Mouse (Mus musculus): ENCODE data around the gene Gm45711.
"Not testable (repeated sequence)": the region's sequence is repeated elsewhere in the genome, so short reads cannot be mapped to it uniquely, and the experiment has no call there.

The Gm45711 gene

DNA sequence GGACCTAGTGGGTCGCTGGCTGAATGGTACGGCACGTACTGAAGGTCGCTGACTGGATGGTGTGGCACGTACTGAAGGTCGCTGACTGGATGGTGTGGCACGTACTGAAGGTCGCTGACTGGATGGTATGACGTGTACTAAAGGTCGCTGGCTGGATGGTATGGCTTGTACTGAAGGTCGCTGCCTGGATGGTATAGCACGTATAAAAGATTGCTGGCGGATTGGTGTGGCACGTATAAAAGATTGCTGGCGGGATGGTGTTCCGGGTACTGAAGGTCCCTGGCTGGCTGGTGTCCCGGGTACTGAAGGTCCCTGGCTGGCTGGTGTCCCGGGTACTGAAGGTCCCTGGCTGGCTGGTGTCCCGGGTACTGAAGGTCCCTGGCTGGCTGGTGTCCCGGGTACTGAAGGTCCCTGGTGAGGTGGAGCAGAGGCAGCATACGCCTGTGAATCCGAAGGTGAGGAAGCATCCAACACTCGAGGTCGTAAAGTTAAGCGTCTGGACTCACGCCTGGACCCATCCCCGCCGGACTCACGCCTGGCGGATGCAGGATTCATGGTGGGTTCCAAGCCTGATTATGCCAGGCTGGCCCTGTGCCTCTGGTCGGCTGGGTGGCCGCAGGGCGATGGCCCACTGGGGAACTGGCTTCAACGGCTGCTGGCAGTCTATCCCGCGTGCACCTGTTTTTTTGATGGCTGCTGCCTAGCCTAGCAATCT is at the start of gene Gm45711, which contains the start of gene Cmtm1:
Gene Gm45711 (minus strand): TSS at position 641 of the 715 bp plus-strand sequence.
Gene Cmtm1 (minus strand): TSS at position 705 of the 715 bp plus-strand sequence.
- not testable (repeated sequence) for DNase-seq

DNA sequence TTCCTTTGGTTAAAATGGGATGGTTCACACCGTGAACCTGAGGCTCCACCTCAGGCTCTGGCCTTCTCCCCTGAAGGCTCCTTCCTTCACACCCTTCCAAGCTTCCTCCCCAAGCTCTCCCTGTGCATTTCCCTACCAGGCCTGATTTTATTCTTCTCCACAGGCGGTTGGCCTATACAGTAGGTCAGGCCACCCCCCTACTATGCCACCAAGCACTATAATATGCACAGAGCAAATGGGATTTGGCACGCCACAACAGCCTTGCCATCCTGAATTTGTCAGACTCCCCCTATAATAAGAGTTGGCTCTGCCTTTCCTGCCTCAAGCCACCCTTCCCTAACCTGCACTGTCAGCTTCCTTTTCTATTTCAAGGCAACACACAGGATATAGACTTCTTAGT is 48.8 kb upstream of the Gm45711 start:
- no peak for DNase-seq

DNA sequence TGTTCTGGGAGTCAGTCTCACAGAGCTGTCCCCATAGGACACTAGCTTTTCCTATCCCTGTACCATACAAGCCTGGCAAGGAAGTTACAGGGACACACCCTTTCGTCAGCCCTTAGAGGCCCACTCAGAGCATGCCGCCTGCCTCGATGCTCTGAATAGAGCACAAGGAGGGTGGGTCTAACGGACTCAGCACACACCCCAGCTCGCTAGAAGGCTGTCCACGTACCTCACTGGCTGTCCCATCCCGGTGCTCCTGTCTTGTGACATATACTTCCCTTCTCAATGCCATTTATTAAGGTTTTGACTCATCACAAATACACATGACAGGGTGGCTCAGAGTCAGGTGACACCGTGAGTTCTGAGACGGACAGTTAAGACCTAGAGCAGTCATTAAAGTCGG is 44.6 kb upstream of the Gm45711 start:
- DNase-seq: no peak

DNA sequence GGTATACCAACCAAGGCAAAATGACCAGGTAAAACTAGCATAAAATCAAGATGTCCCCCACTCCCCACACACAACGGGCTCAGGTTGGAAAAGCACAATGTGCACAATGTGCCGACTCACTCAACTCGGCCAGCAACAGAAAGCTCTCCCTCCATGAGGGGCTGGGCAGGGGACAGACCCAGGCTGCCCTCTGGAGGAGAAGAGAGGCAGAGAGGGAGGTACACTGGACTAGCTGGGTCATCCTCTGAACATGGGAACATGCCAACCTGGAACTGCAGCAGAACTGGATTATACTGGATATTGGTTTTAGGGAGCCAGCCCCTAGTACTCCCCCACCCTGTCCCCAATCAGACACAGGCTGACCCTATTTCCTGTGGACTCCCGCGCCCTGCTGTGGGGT is 43.3 kb upstream of the Gm45711 start:
- no peak for DNase-seq

DNA sequence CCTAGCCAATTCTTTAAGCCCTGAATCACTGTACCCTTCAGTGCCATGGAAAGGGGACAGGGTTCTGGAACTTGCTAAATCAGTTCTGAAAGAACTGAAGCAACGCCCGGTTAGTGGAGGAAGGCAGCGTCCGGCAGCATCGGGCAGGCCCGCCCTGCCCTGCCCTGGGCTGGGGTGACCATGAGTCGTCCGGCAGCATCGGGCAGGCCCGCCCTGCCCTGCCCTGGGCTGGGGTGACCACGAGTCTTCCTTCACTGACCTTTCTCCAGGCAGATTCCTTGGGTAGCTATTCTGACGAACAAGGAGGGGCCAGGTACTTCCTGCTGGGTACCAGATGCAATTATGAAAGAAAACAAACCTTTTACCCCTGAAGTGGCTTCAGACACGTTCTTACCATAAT is 40.2 kb upstream of the Gm45711 start:
- no peak for DNase-seq

DNA sequence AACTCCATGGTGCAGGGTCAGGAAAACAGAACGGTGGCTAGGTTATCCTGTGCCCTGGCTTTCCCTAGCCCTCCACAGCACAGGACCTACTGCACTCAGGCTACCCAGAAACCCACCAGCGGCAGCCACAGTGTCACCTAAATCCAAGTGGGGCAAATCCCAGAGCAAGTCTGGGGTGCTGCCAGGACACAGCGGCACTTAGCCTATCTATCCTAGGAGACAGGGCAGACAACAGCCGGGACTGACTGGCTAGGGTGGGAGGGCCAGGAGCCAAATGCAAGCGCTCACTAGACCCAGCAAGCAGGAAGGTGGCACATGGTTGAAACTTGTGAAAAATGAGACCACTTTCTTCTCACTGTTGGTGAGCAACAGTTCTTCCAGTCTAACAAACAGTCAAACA is 39.1 kb upstream of the Gm45711 start:
- no peak for DNase-seq

DNA sequence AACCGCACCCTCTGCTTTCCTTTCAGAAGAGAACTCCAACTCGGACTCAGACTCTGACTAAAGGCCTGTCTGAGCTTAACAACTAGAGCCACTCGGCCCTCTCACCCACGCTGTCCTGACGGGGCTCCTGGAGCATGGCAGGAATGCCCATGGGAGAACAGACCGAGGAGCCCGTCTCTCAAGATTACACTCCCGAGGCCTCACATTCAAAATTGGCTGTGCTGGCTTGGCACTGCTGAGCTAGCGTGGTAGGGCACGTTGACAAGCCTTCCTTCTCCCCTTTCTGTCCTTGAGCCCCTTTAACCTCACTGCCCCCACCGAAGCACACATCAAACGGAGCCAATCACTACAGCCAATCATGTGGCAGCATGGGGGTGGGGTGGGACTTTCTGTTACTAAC is 36.8 kb upstream of the Gm45711 start:
- no peak for DNase-seq

DNA sequence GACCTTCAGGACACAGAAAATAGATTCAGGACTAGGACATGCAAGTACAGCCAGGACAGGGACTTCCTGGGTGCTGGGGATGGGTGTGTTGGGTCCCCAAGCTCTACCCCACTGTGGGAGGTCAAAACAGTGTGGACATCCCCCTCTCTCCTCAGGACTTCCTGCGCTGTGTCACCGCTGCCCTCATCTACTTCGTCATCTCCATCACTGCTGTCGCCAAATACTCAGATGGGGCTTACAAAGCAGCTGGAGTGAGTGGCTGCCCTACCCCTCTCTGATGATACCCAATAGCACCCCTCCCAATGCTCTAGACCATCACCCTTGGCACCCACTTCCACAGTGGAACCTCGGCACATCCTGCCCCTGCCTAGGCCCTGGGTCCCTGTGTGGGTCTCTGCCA is 34.7 kb upstream of the Gm45711 start:
- DNase-seq: no peak

DNA sequence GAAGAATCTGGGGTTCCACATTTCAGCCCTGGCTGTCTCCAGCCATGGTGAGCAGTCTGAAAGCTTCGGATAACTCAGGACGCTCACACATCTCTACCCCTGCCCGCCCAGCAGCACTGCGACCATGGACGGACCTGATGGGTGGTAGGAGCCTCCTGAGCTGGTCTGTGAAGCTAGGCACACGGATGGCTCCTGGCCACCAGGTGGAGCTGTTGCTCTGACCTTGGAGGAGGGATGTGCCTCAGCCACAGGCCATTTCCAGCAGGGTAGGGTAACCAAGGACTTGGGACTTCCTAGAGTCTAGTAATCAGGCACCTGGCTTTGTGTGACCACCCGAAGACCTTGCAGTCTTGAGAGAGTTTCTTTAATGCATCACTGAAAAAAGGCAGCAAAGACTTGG is 34.1 kb upstream of the Gm45711 start:
- DNase-seq: peak; percentile 81

DNA sequence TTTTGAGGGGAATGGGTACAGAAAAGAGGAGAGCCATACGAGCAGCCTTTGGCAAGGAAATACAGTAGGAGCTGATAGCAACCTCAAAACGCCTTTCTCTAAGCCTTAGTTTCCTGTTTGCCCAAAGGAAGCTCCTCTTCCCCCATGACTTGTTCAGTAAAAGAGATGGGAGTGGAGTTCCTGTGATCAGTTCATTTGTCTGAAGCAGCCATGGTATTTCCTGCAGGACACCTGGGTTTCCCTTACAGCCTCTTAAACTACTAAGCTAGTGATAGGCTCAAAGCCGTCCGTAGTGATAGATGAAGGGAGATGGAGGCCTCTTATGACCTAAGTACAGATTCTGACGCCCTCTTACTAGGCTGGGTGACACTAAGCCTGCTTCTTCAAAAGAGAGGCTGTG is 32.5 kb upstream of the Gm45711 start:
- no peak for DNase-seq

DNA sequence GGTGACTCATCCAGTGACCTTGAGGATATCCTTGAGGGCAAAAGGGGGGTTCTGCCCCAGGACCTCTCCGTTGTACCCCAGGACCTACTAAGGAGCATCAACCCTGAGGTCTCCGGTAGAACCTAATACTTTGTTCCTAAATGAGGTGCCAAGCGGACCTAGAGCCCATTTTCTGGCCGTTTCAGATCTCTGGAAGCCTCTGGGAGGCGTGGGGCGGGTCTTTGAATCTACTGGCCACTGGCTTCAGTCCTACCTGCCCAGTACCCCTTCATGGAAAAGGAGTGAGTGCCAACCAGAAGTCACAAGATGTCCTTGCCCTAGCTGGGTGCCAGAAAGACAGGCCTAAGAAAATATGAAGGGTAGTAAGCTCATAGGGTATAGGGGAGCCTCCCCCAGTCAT is 31.8 kb upstream of the Gm45711 start:
- DNase-seq: no peak

DNA sequence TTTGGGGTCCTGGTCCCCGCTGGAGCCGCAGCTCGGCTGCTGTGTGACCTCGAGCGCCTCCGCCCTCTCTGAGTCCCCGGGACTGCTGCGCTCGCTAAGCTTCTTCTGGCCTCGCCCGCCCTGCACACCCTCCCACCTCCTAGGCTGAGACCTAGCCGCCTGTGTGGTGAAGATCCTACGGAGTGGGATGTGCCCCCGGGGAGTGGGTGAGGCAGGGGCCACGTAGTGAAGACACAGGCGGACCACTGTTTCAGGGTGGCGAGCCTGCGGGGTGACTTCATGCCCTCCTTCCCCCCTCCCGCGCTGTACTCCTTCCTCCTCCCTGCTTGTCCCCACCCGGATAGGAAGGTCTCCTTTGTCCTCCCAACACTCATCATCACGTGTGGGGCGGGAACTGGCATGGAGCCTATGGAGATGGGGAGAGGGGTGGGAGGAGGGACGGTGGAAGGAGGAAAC is 31.3 kb upstream of the Gm45711 start:
- no peak for DNase-seq

DNA sequence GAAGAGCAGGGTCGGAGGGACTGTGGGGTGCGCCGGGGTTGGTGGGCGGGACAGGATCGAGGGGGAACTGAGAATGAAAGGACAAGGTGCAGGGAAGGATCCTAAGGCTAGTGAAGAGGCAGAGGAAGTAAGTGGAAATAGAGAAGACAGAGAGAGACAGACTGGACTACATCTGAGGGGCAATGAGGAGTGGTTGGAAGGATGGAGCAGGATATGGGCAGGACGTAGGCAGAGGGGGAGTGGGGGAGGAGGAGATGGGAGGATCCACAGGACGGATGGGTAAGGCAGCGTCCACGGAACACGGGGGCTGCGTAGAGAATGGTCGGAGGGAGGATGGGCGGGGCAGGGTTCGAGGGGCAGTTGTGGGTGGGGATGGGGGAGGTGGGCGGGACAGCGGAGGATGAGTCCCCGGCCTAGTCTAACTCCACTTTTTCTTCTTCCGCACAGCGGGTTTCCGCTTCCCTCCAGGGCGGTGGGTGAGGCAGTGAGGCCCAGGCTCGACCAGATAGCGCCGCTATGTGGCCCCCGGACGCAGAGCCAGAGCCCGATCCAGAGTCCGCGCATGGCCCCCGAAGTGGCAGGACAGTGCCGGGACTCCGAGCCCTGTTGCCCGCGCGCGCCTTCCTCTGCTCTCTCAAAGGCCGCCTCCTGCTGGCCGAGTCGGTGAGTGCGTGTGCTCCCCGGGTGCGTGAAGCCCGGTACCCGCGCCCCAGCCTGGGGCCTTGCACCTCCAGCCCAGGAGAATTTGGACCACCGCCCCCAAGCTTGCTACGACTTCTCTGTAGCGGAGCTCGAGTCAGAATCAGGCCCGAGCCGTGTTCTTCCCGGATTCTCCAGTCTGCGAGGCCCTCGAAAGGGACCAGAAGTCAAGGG is 30.6 kb upstream of the Gm45711 start:
- DNase-seq: peak; percentile 82

DNA sequence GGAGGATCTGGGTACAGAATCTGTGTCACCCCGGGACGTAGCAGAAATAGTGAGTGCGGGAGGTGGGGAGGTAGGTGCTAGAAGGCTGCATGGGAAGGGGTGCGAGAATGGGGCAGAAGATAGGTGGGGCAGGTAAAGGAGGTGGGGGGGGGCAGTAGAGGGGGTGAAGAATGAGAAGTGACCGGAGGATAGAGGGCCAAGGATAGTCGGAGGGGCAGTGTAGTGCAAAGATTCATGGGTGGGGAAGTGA is 30.0 kb upstream of the Gm45711 start:
- DNase-seq: no peak

DNA sequence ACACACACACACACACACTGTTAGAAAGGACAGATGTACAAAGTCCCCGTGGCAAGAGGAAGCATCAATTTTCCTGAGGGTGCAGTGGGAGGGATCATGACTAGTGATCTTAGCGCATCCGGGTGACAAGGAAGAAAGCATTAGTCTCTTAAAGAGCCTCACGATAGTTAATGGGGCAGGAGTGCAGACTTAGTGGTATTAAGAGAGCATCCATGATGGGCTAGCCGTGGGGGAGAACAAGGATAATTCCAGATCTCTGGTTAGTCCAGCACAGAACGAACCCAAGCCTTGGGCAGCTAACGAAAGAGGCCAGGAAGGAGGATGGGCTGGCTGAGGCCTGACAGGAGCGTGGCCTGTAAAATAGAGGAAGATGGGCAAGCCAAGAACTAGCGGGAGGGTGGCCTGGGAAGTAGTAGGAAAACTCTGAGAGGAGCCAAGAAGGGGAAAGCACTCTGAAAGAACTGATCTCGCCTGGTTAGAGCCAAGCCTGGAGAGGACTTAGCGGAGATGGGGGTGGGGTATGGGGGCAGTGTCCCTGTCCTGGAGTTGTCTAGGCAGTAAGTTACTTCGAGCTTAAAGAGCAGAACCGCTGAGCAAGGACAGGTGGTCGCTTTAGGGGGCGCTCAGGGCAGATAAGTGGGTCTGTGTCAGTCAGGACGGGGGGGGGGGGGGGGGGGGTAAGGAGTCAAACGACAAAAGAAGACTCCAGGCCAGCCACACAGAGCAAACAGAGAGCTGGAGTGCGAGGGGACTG is 29.5 kb upstream of the Gm45711 start, which contains the start of gene Cmtm3:
Gene Cmtm3 (plus strand): TSS at position 182 of the 754 bp plus-strand sequence.
- no peak for DNase-seq

DNA sequence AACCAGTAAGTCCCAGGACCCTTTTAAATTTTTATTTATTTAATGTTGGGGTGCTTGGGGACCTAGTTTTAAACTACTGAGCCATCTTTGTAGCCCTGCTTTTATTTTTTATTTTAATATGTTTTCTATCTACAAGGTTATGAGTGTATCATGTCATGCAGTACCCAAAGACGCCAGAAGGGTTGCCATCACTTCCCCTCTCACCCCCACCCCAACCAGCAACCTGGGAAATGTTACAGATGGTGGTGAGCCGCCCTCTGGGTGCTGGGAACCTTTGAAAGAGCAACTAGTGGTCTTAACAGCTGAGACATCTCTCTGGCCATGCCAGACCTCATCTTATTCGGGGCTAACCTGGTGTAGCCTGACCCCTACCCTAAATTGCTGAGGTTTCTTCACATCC is 28.0 kb upstream of the Gm45711 start:
- peak; percentile 21 for DNase-seq

DNA sequence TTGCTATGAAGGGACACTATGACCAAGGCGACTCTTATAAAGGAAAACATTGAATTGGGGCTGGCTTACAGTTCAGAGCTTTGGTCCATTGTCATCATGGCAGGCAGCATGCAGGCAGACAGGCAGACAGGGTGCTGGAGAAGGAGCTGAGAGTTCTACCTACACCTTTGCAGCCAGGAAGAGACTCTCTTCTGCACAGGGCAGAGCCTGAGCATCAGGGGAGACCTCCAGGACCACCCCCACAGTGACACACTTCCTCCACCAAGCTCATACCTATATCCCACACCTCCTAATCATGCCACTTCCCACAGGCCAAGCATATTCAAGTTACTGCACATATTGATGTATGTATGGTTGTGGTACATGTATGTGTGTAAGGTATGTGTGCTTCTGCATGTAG is 26.9 kb upstream of the Gm45711 start:
- no peak for DNase-seq

DNA sequence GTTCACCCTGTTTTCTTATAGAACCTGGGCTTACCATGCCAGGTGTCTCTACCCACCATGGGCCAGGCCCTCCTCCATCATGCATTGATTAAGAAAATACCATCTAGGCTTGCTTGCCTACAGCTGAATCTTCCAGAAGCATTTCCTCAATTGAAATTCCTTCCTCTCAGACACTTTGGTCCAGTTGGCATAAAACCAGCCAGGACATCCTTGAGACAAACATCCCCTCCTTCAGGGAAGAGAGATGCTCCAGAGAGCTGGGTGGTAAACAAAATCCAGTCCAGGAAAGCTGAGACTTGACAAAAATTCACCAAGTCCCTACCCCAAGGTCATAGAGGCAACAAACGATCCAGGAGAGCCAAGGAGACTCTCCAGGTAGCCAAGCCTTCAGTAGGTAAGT is 24.3 kb upstream of the Gm45711 start:
- no peak for DNase-seq

DNA sequence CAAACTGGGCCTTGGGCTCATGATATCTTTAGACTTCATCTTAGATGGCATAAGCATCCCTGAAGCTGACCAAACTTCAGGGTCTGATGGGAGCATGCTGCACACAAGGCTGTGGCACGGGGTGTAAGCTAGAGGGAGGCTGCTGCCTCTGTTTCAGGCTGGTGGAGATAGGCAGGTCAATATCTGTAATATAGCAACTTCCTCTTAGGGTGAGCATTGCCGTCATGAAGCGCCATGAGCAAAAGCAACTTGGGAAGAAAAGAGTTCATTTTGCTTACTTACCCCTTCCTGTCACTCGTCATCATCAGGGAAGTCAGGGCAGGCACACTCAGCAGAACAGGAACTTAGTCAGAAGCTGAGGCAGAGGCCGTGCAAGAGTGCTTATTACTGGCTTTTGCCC is 23.9 kb upstream of the Gm45711 start:
- no peak for DNase-seq

DNA sequence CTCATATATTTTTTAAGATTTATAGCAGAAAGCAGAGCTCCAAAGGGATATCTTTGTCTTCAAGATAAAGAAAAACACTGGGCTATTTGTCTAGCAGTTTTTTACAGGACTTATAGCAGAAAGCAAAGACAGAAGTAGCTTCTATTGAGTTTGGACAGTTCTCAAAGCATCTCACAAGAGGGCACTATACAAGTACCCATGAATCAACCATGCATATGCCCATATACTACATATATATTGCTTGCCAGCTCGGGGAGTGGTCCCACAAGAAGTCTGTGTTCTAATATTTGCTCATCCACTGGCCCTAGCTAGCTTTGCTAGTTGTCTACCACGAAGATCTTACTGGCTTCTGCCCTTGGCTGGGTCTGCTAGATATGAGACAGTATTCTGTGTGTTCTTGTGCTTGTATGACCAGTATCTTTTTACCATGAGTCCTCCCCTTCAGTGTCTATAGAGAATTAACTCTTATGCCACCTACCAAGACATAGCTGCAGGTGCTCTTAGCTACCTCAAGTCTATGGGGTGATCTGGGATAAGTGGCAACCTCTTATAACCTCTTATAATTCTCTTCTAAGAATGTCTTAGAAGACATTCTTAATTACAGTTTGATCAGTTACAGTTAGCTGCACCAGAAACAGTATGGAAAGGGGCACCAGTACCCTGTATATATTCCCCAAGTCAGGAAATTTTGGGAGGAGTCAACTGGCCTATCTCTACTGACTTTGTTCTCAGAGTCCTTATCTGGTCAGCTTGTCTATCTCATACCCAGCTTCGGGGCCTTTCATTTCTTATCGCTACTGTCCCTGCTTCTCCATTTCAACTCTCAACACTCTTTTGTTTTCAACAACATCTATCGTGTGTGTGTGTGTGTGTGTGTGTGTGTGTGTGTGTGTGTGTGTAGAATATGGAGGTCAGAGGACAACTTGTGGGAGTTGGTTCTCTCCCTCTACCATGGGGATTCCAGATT is 23.1 kb upstream of the Gm45711 start:
- DNase-seq: no peak

DNA sequence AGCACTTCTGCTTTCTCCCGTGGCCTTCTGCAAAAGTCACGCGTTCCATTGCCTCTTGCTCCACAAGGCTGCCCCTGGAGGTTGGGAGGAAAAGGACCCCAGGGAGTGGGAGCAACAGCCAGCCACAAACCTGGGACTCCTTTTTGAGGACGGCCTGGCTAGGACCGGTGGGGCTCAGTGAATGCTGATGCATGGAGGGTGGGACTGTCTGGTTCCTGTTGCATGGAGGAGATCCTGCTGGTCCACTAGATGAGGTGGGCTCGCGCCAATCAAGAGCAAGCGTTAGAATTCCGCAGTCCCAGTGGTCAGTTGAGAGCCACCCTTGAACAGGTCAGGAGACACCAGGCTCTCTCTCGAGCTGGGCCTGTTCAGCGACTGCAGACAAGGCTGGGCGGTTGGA is 12.0 kb upstream of the Gm45711 start, which contains the start of gene Cmtm2b:
Gene Cmtm2b (plus strand): TSS at position 301 of the 400 bp plus-strand sequence.
- DNase-seq: not testable (repeated sequence)

DNA sequence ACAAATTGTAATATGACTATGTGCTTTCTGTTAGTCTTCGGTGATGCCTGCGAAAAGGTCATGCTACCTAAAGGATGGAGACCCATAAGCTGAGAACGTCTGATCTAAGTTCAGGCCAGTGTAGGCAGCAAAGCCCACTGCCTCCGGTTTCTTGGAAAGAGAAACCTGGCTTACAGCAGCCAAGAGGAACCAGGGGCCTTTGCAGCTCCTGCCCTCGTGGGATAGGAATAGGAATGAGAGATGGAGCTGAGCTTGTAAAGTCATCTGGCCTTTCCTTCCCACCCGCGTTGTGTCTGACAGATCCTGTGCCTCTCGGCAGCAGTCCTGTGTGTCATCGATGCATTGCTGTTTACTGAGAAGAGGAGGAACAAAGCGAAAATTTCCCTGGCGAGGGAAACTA is 11.4 kb upstream of the Gm45711 start, which contains the start of gene Gm11020:
Gene Gm11020 (plus strand): TSS at position 301 of the 400 bp plus-strand sequence.
- not testable (repeated sequence) for DNase-seq
